Mouse (Mus musculus): ENCODE results near the gene Cdk2.
A peak's percentile ranks its signal among the peaks of the same experiment; 100 is the strongest.

Gene Cdk2

DNA sequence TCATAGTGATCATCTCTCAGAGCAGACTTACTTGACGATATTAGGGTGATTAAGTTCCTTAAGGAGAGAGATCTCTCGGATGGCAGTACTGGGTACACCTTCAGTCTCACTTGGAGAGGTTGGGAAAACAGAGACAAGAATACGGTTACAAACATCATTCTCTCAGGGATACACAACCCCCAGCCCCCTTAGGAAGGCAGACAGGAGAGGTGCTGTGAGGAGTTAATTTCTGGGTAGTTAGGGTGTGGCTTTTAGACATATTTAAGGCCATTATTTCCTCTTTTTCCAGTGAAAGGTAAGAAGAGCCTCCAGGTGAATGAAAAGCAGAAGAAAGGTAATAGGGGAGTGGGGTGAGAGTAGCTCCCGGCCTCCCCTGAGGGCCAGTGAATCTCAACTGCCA, 936 bp downstream of the Cdk2 start, which contains the start of gene Pmel:
TSS of gene Pmel (plus strand) at position 301 of the 400 bp plus-strand sequence.
- DNase-seq (ENCODE audit: low read depth, low spot score), result no peak

DNA sequence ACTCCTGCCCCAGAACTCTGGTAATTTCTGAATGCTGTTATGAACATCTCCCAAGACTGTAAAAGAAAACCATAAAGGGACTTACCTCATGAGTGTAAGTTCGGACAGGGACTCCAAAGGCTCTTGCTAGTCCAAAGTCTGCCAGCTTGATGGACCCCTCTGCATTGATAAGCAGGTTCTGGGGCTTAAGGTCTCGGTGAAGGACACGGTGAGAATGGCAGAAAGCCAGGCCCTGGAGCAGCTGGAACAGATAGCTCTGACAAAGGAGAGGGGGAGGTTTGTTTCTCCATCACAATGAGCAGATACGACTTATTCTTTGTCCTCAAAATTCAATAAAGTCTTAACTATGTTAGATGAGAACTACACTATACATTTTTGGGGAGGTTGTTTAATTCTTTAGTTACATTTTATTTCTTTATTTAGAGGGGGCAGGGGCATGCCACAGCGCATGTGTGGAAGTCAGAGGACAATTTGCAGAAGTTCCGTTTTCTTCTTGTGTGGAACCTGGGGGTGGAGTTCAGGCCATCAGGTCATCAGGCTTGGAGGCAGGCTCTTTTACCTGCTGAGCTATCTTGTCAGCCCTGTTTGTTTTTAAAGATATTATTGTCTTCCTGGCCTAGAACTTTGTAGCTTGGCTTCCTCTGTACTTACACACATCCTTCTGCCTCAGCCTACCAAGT, 2.4 kb downstream of the Cdk2 start:
- DNase-seq (ENCODE audit: low read depth, low spot score), result no peak

DNA sequence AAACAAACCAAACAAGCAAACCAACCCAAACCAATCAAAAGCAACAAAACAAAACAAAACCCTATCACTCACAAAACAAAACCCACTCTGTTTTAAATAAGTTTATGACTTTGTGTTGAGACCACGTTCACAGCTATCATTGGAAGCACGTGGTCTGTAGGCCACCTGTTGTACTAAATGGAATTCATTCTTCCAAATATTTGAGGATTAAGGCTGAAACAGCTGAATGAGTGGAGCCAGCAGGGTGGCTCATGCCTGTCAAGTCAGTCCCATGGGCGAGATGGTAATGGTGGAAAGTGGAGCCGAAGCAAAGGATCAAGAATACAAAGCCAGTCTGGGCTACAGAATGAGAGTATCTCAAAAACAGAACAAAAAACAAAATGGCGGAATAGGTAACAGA, 4.1 kb downstream of the Cdk2 start:
- DNase-seq (ENCODE audit: low read depth, low spot score), result no peak

DNA sequence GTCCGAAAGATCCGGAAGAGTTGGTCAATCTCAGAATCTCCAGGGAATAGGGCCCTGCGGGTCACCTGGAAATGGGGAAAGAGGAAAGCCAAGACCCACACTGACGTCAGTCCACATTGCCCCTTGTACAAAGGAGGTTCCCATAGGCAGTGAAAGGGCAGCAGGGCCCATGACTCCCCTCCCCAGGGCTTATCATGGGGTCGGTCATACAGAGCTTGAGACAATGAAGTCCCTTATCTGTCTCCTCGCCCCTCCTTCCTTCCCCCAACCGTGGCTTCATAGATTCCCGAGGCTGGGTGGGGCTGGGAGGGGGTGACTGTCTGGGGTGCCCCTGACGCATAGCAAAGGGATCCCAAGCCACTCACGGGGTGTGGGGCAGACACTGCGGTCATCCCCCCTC, 5.2 kb downstream of the Cdk2 start:
- DNase-seq (ENCODE audit: low read depth, low spot score), result no peak

DNA sequence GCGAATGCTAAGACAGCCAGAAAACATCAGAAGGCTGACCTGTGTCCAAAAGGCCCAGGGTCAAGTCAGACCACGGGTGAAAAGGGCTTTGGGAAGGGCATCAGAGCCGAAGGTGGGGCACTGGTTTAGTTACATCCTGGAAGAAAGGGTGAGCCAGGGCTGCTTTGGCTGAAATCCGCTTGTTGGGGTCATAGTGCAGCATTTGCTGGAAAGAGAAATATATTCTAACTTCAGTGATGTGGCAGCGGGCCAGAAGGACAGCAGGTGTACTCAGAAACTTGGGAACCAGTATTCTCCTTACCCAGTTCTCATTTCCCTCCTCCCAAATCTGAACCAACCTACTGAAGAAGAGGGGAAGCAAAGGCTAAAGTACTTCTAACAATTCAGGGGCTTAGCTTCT, 5.8 kb downstream of the Cdk2 start:
- DNase-seq (ENCODE audit: low read depth, low spot score), result no peak

DNA sequence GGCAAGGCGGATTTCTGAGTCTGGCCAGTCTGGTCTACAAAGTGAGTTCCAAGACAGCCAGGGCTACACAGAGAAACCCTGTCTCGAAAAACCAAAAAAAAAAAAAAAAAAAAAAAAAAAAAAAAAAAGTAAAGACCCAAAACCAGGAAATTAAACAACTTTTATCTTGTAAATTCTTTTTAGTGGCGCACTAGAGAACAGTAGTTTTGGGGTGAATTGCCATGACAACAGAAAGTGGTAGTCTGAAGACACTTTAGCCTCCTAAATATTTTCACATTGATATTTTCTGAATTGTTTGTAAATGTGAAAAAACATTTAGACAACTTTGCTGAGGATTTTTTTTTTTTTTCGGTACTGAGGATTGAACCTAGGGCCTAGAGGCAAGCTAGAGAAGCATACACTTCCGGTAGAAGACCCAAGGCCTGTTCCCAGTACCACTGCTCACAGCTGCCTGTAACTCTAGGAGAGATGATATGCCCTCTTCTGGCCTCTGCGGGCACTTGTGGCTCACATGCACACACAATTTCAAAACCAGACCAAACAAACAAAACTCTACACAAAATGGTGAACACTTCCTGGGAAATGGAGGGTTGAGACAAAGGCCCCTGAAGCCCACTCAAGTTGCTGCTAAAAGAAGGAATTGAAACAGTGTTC, 7.6 kb downstream of the Cdk2 start:
- no peak for DNase-seq (ENCODE audit: low read depth, low spot score)

DNA sequence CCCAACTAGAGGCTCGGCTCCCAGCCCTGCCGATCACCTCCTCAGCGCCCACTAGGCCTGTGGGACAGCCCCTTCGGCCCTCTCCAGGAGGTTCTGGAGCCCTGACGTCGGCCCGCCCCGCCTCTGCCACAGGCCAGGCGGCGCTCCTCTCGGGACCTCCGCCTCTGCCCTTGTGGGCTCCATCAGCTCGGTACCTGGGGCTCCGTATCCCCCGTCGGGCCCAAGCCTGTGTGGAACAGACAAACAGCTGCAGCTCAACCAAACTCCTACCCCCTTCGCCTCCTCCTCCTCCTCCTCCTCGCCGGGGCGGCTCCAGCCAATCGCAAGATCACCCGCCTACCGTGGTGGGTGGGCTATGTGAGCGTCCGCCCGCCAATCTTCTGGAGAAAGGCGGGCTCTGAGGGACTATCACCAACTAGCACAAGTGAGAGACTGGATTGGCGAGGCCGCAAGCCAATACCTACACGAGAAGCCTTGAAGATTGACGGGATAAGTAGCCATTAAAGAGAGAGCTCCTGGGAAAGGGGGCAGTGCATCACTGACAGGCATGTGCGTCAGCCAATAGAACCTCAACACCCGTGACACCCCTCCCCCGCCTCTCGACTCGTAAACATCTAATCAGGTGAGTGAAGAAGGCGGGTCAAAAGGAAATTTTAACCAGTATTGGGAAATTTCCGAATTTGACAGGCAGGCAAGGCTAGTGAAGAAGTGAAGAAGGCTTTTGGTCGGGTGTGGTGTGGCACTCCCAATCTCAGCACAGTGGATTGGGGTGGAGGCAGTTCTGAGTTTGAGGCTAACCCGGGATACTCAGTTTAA, 8.6 kb downstream of the Cdk2 start, which contains the start of gene Rab5b:
TSS of gene Rab5b (minus strand) at position 273 of the 816 bp plus-strand sequence.
- DNase-seq (ENCODE audit: low read depth, low spot score), result peak; percentile 99

DNA sequence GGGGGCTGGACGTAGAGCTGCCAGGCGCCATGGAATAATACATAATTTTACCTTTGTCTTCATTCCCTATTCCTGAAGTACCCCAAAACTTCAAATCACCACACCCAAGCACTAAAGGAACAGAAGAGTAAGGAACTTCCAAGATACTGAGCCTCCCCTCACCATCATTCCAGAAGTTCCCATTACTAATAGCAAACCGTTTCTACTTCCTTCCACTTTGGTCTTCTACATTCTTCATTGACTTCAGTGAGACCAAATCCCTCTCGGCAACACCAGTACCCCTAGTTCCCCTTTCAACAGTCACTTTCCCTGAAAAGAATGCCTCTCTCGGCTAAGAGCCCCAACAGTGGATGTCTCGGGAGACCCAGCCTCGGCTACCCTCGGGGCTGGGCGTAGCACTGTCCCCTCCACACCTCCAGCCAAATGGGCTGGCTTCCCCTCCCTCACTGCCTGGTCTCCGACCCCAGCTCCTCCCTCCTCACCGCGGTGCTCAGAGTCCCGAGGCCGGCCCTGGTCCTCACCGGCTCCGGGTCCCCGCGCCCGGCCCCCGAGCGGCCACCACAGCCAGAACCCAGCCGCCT, 9.3 kb downstream of the Cdk2 start:
- no peak for DNase-seq (ENCODE audit: low read depth, low spot score)

DNA sequence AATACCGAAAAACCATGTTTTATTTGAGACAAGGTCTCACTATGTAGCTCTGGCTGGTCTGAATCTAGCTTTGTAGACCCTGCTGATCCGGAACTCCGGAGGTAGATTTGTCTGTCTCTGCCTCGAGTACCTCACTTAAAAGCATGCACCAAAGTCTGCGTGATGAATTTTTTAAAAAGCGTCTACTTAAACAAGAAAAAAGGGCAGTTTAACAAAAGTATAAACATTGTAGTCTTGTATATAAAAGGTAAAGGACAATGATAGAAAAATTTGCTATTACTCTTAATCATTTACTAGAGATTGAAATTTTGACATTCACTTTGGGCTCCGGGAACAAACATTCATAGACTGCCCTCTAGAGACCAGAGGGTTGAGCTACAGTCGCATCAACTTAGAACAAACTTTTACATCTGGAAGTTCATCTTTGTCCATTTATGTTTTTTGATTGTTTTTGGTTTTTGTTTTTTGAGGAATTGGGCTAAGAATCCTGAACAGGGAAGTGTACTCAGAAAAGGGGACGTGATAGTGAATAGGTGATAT, 30.3 kb downstream of the Cdk2 start:
- peak; percentile 74 for DNase-seq (ENCODE audit: low read depth, low spot score)

DNA sequence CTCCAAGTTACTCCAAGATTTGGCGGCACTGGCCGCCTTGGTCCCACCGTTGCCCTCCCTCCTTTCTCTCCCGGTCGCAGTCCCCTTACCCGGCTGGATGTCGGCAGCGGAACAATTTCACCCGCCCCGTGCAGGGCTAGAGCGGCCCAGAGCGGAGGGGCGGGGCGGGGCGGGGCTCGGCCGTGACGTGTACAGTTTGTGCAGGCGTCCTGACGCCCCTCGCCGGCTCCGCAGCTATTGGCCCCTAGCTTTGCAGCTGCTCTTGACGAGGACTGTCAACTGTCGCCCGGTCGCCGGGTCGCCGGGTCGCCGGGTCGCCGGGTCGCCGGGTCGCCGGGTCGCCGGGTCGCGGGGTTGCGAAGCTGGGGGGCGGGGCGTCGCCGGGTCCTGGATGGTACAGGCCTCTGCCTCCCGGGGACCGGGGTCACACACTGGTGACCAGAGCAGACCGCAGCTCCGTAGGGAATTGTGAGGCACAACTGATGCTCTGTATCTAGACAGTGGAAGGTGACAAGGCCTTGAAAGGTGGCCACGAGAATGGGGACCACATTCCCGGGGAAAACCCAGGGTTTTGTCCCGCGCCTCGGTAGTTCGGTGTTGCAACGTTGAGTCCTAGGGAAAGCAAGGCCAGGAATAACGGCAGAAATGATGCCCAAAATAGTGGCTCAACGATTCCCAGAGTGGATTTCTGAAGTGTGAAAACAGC, 30.9 kb downstream of the Cdk2 start, which contains the start of gene Suox:
TSS of gene Suox (minus strand) at position 311 of the 706 bp plus-strand sequence.
- DNase-seq (ENCODE audit: low read depth, low spot score), result peak; percentile 93

DNA sequence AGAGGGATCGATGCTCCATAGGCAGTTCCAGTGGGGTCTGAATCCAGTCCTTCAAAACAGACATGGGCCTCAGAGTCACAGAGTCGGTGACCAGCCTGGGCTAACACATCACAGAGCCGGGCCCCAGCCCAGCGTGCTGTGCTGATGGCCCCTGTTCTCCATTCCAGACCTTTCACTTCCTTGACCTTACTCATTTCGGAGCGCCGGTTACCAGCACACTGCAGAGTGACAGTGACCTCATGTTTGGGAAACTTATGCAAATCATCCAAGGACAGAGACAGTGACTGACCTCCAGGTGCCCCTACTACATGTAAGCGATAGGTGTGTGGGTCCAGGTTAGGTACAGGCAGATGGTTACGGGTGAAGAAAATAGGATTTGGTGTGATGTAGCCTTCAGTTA, 33.7 kb downstream of the Cdk2 start:
- no peak for DNase-seq (ENCODE audit: low read depth, low spot score)

DNA sequence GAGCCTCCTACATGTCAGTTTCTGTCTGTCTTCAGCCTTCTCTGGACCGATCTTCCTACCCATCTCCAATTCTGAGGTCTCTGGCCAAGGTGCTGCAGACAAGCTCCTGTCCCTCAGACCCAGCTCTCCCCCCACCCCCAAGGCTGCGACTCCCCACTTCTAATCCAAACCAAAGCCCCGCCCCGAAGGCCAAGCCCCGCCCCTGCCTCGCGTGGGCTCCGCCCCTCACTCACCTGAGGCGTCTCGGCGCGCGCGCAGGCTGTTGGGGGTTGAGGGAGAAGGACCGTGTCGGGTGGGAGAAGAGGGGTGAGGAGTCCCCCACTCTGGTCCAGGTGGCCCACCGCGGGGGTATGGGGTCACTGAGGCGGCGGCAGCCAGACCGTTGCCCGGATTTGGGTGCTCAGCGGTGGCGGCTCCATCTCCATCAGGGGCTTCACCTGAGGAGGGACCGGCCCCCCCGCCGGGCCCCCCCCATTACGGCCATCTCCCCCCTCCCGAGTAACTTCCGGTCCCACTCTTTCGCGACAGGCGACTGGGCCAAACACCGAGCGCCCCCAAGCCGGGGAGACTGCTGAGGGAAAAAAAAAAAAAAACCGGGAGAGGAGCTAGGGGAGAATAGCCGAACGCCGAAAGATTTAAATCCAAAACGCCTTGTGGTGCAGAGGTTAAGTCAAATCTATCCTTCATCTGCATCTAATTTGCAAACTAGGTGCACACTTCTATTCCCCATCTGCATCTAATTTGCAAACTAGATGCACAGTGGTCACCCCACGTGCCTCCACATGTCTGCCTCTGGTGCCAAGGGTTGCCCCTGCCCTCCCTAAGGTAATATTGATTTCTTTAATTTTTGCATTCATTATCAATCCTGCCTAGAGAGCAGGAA, 35.8 kb downstream of the Cdk2 start:
- DNase-seq (ENCODE audit: low read depth, low spot score), result peak; percentile 59

DNA sequence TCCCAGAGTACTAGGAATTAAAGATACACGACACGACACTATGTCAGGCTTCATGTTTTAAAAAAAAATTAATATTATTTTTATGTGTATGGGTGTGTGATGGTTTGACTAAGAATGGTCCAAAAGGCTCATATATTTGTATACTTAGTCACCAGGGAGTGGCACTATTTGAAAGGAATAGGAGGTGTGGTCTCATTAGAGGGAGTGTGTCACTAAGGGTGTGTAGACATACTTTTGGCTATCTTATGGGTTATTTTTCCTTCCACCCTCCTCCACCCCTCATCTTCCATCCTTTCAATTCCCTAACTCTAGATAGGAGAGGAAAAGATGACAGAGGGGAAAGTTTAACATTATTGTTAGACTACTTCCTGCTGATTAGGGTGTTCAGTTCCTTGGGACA, 39.0 kb downstream of the Cdk2 start:
- no peak for DNase-seq (ENCODE audit: low read depth, low spot score)

DNA sequence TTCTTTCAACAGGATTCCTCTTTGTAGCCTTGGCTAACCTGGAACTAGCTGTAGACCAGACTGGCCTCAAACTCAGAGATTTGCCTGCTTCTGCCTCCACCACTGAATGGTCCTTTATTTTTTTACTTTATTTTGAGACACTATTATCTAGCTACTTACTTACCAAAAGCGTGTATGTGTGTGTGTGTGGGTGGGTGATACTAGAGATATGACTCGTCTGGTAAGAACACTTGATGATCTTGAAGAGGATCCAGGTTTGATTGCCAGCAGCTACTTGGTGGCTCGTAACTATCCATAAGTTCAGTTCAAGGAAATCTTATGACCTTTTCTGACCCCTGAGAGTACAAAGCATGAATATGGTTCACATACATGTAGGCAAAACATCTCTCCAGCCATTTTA, 39.5 kb downstream of the Cdk2 start:
- DNase-seq (ENCODE audit: low read depth, low spot score), result no peak

DNA sequence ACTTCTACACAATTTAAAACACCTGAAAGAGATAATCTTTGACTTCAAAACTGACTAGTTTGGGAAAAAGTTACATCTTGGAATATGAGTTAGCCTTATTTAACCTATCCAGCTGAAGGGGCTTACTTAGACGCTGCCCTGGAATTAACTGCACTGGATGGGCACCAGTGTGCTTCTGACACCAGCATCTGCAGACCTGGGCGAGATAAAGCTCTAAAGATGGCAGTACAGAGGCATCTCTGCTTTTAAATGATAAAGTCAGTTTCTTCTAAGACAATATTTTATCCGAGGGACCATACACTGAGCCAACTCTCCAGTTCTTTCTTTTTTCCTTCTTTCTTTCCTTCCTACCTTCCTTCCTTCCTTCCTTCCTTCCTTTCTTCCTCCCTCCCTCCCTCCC, 40.0 kb downstream of the Cdk2 start:
- DNase-seq (ENCODE audit: low read depth, low spot score), result no peak

DNA sequence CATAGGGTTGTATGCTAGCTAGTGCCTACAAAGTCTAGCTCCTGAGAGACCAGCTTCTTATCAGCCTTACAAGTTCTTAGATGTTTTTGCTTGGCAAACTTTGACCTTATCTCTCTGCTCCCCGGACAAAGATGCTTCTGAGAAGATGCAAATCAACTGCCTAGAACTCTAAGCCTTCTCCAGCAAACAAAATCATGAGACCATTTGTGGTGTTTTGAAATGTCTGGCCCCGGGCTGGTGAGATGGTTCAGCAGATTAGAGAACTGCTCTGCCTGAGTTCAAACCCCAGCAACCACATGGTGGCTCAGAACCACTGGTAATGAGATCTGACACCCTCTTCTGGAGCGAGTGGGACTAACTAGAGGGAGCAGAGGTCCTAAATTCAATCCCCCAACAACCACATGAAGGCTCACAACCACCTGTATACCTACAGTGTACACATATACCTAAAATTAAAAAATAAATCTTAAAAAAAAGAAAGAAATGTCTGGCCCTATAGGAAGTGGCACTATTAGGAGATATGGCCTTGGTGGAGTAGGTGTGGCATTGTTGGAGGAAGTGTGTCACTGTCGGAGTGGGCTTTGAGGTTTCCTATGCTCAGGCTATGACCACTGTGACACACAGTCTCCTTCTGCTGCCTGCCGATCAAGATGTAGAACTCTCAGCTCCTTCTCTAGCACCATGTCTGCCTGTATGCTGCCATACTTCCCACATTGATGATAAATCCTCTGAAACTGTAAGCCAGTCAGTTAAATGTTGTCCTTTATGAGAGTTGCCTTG, 41.2 kb downstream of the Cdk2 start:
- DNase-seq (ENCODE audit: low read depth, low spot score), result peak; percentile 67

DNA sequence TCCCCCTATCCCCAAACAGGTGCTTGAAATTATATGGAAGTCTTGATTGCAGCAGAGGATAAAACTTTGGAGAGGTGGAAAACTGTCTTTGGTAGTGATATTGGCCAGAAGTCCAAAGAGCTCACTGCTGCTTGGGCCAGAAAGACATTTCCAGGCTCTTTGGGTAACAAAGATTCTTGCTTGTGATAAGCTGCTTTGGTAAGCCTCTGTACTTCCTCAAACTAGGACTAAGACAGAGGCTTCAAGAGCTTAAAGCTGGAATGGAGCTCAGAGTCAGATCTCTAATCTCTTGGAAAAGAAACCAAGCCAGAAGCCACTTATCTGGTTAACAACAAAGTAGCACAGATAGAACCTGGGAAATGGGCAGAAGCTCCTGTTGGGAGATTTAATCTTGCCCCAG, 42.4 kb downstream of the Cdk2 start:
- peak; percentile 10 for DNase-seq (ENCODE audit: low read depth, low spot score)

DNA sequence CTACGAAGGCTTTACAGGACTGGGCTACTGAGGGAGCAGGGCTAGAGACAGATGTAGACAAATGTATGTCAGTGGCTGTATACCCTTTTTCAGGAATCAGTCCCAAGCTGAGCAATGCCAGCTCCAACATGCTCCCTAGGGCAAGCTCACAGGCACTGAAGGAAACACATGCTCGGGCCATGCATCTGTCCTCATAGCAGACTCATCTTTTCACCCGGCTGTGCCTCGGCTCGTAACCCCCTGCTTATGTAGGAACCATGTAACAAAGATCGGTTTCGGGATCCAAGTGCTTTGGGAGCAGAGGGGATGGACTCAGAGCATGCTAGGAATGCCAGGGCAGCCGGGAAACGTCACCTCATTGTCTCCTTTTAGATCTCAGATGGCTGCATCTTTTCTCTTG, 45.3 kb downstream of the Cdk2 start:
- DNase-seq (ENCODE audit: low read depth, low spot score), result no peak

DNA sequence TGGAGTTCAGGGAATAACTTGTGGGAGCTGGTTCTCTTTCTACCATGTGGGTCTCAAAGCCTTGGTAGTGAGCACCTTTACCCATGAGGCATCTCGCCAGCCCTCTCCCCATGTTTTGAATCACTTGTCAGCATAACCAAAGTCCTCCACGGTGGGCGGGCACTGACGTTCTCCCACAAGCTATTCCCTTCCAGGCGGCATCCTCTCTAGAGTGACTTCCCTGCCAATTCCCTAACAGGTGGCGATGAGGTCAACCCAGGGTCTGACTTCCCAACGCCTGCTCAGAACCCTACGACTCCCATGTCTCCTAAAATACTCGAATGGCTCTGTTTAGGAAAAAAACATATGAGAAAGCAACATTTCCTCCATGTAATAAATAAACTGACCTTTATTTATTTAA, 47.0 kb downstream of the Cdk2 start:
- no peak for DNase-seq (ENCODE audit: low read depth, low spot score)

Measured in CD4-positive helper T cell, adult 2 months (primary cell).